ENCODE assay signal across 8 mouse cellular contexts in the genomic region with DNA sequence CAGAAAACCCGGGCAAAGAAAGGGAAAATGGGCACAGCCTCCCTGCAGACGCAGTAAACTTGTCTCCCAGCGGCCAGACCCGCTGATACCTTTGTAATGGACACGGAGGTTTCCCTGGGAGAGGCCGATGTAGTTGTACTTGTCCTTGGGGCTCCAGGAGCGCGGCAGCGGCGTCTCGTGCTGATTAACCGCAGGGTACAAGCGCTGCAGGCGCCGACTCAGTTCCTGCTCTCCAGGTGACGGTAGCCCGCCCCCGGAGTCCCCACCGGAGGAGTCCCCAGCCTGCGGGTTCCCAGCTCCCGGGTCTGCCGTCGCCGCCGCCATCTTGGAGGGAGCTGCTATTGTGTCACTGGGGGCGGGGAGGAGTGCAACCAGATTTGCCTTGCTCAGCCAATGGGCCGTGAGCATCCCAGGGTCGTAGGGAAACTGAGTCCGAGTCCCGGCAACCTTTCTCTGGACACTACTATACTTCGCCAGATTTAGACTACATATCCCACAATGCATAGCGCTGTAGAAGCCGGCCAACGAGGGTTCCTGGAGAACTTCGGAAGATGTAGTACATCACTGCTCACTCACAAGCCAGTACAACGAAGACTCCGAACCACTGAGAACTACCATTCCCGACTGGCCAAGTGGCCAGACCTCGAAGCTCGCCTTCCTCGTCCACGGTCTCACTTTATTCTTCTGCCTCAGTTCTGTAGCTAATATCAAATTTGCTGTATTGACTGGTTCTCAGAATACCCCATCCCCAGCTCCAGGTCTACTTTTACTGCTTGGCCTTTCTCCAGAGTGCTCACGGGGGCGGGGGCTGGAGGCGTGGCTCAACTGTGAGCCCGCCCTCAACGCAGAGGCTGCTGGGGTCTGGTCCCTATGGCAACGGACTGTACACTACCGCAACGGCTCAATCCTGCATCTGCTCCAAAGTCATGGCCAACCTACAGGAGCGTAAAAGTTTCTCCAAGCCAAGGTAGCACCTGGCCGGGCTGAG. TPM values are rescaled to one million over a fixed set of nuclear protein-coding genes. Genes with fewer than 3 reads are reported as not detected.
A peak's percentile ranks its signal among the peaks of the same experiment; 100 is the strongest.
DNase-seq lines count a peak whose midpoint lies in the region; ATAC-seq and TF ChIP-seq lines count a peak whose summit lies in the region.

A gene (minus strand): TSS at position 490 of the 988 bp plus-strand sequence.
A gene (plus strand): TSS at position 871 of the 988 bp plus-strand sequence.

- peak within 1 kb of the TSS; percentile 98 for H3K9ac ChIP-seq in embryonic facial prominence, embryonic 15.5 days
- peak within 1 kb of the TSS; percentile 88 for H3K9ac ChIP-seq in limb, embryonic 14.5 days (ENCODE audit: low read depth, low read length, severe bottlenecking)
- peak within 1 kb of the TSS; percentile 91 for H3K9ac ChIP-seq in midbrain, postnatal 0 days (replicated peaks; ENCODE audit: low read length, poor library complexity, severe bottlenecking)

- peaks cover 29% of the 10 kb centered on the region for H3K36me3 ChIP-seq in embryonic facial prominence, embryonic 15.5 days
- H3K36me3 ChIP-seq in limb, embryonic 14.5 days (ENCODE audit: control insufficient read depth, insufficient read depth, low read length) = peaks cover 22% of the 10 kb centered on the region
- 0 out of 2 replicates have a peak, but pooled peaks cover 3% of the 10 kb centered on the region for H3K36me3 ChIP-seq in midbrain, postnatal 0 days (ENCODE audit: insufficient read depth, low read length)

- TF ChIP-seq CTCF in bone marrow, adult 2 months (IDR thresholded peaks at IDR 0.05; ENCODE audit: control insufficient read depth, insufficient read depth, low read length) = no peak
- no peak for TF ChIP-seq CTCF in midbrain, postnatal 0 days (IDR thresholded peaks at IDR 0.05)

- no peaks in the 10 kb centered on the region; the same call in 1 of the 2 replicates for H3K4me1 ChIP-seq in bone marrow, adult 2 months (ENCODE audit: control insufficient read depth, insufficient read depth, low read length)
- peaks cover 18% of the 10 kb centered on the region for H3K4me1 ChIP-seq in embryonic facial prominence, embryonic 15.5 days
- H3K4me1 ChIP-seq in limb, embryonic 14.5 days (ENCODE audit: control insufficient read depth, insufficient read depth, low read length) = peaks cover 4% of the 10 kb centered on the region; the same call in 1 of the 2 replicates
- H3K4me1 ChIP-seq in midbrain, postnatal 0 days (ENCODE audit: insufficient read depth, low read length) = peaks cover 10% of the 10 kb centered on the region

- H3K27me3 ChIP-seq in embryonic facial prominence, embryonic 15.5 days = no peaks in the 10 kb centered on the region
- H3K27me3 ChIP-seq in limb, embryonic 14.5 days (ENCODE audit: control insufficient read depth, insufficient read depth, low read length) = no peaks in the 10 kb centered on the region
- H3K27me3 ChIP-seq in midbrain, postnatal 0 days (ENCODE audit: insufficient read depth, low read length) = no peaks in the 10 kb centered on the region

- peak within 1 kb of the TSS; percentile 81 for H3K4me2 ChIP-seq in embryonic facial prominence, embryonic 15.5 days (replicated peaks)
- peak within 1 kb of the TSS; percentile 80 for H3K4me2 ChIP-seq in limb, embryonic 14.5 days (replicated peaks; ENCODE audit: low read depth, low read length, severe bottlenecking)
- H3K4me2 ChIP-seq in midbrain, postnatal 0 days (ENCODE audit: low read depth, low read length, poor library complexity, severe bottlenecking) = peak within 1 kb of the TSS; percentile 96

- under 1% methylated on average over 52 of the region's 52 CpGs for WGBS in bone marrow, adult 2 months
- under 1% methylated on average over 52 of the region's 52 CpGs for WGBS in embryonic facial prominence, embryonic 15.5 days
- under 1% methylated on average over 51 of the region's 52 CpGs for WGBS in limb, embryonic 14.5 days
- under 1% methylated on average over 52 of the region's 52 CpGs for WGBS in midbrain, postnatal 0 days

- TF ChIP-seq POLR2A in bone marrow, adult 2 months (IDR thresholded peaks at IDR 0.05; ENCODE audit: borderline replicate concordance, control insufficient read depth, low read depth, low read length) = peak; percentile 97; the same call in 1 of the 2 replicates
- peak; percentile 97; the same call in 1 of the 2 replicates for TF ChIP-seq POLR2A in limb, embryonic 14.5 days (IDR thresholded peaks at IDR 0.05; ENCODE audit: borderline replicate concordance, extremely low read depth, insufficient read depth, insufficient read length)

- no peaks in the 10 kb centered on the region for H3K9me3 ChIP-seq in embryonic facial prominence, embryonic 15.5 days (replicated peaks)
- no peaks in the 10 kb centered on the region for H3K9me3 ChIP-seq in limb, embryonic 14.5 days (ENCODE audit: control insufficient read depth, low read length)
- no peaks in the 10 kb centered on the region for H3K9me3 ChIP-seq in midbrain, postnatal 0 days (ENCODE audit: low read length)

- DNase-seq in 416B (ENCODE audit: low read depth) = peak; percentile 100
- peak; percentile 99 for DNase-seq in heart, adult 8-10 months (ENCODE audit: low spot score)
- DNase-seq in kidney, adult 9 months = peak; percentile 100
- DNase-seq in limb, embryonic 14.5 days (ENCODE audit: low spot score) = peak; percentile 100
- DNase-seq in midbrain, postnatal 0 days (ENCODE audit: low spot score) = peak; percentile 100
- peak; percentile 83 to 90 for DNase-seq in spleen, postnatal 14 days (ENCODE audit: low spot score in 2 of 2)

- H3K27ac ChIP-seq in bone marrow, adult 2 months (ENCODE audit: control insufficient read depth, insufficient read depth, low read depth, low read length, poor library complexity) = peak within 1 kb of the TSS; percentile 73
- peak within 1 kb of the TSS; percentile 76 for H3K27ac ChIP-seq in embryonic facial prominence, embryonic 15.5 days (replicated peaks)
- H3K27ac ChIP-seq in limb, embryonic 14.5 days (replicated peaks; ENCODE audit: low read depth, low read length) = 0 out of 2 replicates have a peak within 1 kb of the TSS, but pooled peaks have one; percentile 26
- peak within 1 kb of the TSS; percentile 78 for H3K27ac ChIP-seq in midbrain, postnatal 0 days (ENCODE audit: low read depth, low read length)

- H3K4me3 ChIP-seq in bone marrow, adult 2 months (replicated peaks; ENCODE audit: control insufficient read depth, low read depth, low read length) = peak within 1 kb of the TSS; percentile 92
- H3K4me3 ChIP-seq in embryonic facial prominence, embryonic 15.5 days (replicated peaks) = peak within 1 kb of the TSS; percentile 98
- peak within 1 kb of the TSS; percentile 97 for H3K4me3 ChIP-seq in limb, embryonic 14.5 days (replicated peaks; ENCODE audit: low read length)
- H3K4me3 ChIP-seq in midbrain, postnatal 0 days (ENCODE audit: low read depth, low read length) = peak within 1 kb of the TSS; percentile 98

- ATAC-seq in embryonic facial prominence, embryonic 15.5 days (ENCODE audit: insufficient number of reproducible peaks, low FRiP score, low TSS enrichment, low read depth) = peak; percentile 99
- ATAC-seq in limb, embryonic 14.5 days (ENCODE audit: low FRiP score, low read depth) = peak; percentile 99
- ATAC-seq in midbrain, postnatal 0 days (ENCODE audit: low FRiP score) = peak; percentile 98

RNA-seq across cellular contexts. Expression of the first gene that starts in this region (rescaled TPM):
- polyA plus RNA-seq in bone marrow, adult 2 months (2011; ENCODE audit: insufficient read depth, insufficient read length, low replicate concordance, missing spikeins) = 90.8 and 98.0 TPM in 2 replicates
- polyA plus RNA-seq in embryonic facial prominence, embryonic 15.5 days (2015; fragmentation: Nextera tagmentation; extraction: Ambion mirVana) = 12.5 and 12.9 TPM in 2 replicates
- total RNA-seq in heart, adult 8-10 months (2022) = 10 to 100 TPM; 17.4 to 20.0 (median 18.7) TPM
- polyA plus RNA-seq in limb, embryonic 14.5 days (2012; rRNA removed) = 31.3 and 37.4 TPM in 2 replicates
- 12.2 and 15.0 TPM in 2 replicates for polyA plus RNA-seq in limb, embryonic 14.5 days (2014; fragmentation: Nextera tagmentation; extraction: Ambion mirVana)
- 13.4 and 13.5 TPM in 2 replicates for total RNA-seq in midbrain, postnatal 0 days (2014; rRNA removed)
- polyA plus RNA-seq in midbrain, postnatal 0 days (2015; fragmentation: Nextera tagmentation; extraction: Ambion mirVana) = 4.8 and 6.4 TPM in 2 replicates

RNA-seq across cellular contexts. Expression of the second gene that starts in this region (rescaled TPM):
- 3.6 TPM in 1 of 2 replicates, not detected in the other for polyA plus RNA-seq in bone marrow, adult 2 months (2011; ENCODE audit: insufficient read depth, insufficient read length, low replicate concordance, missing spikeins)
- polyA plus RNA-seq in embryonic facial prominence, embryonic 15.5 days (2015; fragmentation: Nextera tagmentation; extraction: Ambion mirVana) = 3.5 and 7.2 TPM in 2 replicates
- not detected for total RNA-seq in heart, adult 8-10 months (2022)
- polyA plus RNA-seq in limb, embryonic 14.5 days (2012; rRNA removed) = 0.06 and 0.19 TPM in 2 replicates
- 0.18 and 0.62 TPM in 2 replicates for polyA plus RNA-seq in limb, embryonic 14.5 days (2014; fragmentation: Nextera tagmentation; extraction: Ambion mirVana)
- 0.14 and 0.16 TPM in 2 replicates for total RNA-seq in midbrain, postnatal 0 days (2014; rRNA removed)
- polyA plus RNA-seq in midbrain, postnatal 0 days (2015; fragmentation: Nextera tagmentation; extraction: Ambion mirVana) = 0.62 and 0.88 TPM in 2 replicates

Comparison
In these comparisons a context has a peak if more than half of its experiments do, and no peak if none do; other contexts are left out.
1. Peak in every context shown above with its lines: DNase-seq, ATAC-seq, H3K4me3 ChIP-seq and H3K27ac ChIP-seq.
2. H3K27ac ChIP-seq: peak in every context shown above with its lines; median percentile 78 in midbrain, postnatal 0 days; 76 in embryonic facial prominence, embryonic 15.5 days; 73 in bone marrow, adult 2 months; 26 in limb, embryonic 14.5 days.